Mouse (Mus musculus) MEL (cell line): Measurements from ENCODE around the gene Svs2. TPM values are rescaled to one million over a fixed set of nuclear protein-coding genes. Genes with fewer than 3 reads are reported as not detected.

ENCODE experiments used
- GATA1 ChIP-seq: IDR thresholded peaks from 2 replicates; pipeline ENCODE4 v1.6.1; 2011; ENCODE audit warnings: low read depth, low read length, improper control_type of control experiment
- JUND ChIP-seq: IDR thresholded peaks from 2 replicates; pipeline ENCODE4 v1.6.1; 2011; ENCODE audit warnings: low read depth, mild to moderate bottlenecking, improper control_type of control experiment, low read length
- KAT2A ChIP-seq: conservative IDR thresholded peaks from 2 replicates; pipeline ENCODE4 v1.6.1; 2012; ENCODE audit warnings: low read depth, low read length, improper control_type of control experiment, inconsistent platforms
- NRF1 ChIP-seq: IDR thresholded peaks from 2 replicates; pipeline ENCODE4 v1.6.1; 2014; ENCODE audit warnings: low read depth, mild to moderate bottlenecking, inconsistent platforms, low read length, improper control_type of control experiment, moderate library complexity; ENCODE audit not compliant: poor library complexity, insufficient read depth, severe bottlenecking
- TAL1 ChIP-seq: IDR thresholded peaks from 2 replicates; pipeline ENCODE4 v1.6.1; 2012; ENCODE audit warnings: mild to moderate bottlenecking, inconsistent platforms, low read length, moderate library complexity, mixed read lengths
- polyA plus RNA-seq, 2 experiments: library from polyadenylated mRNA; stranded (reverse) in 1 of 2; unstranded in 1 of 2; fragments of >175 nt in 1 of 2; fragments of >200 nt in 1 of 2; gene quantifications; 2 replicates each; pipeline versions ENCODE4 v1.2.1 to v1.2.4; 2012; ENCODE audit warnings: low replicate concordance in 2 of 2, low read depth in 1 of 2; ENCODE audit not compliant: insufficient read length in 2 of 2, insufficient read depth in 1 of 2, missing spikeins in 1 of 2
- total RNA-seq: library from RNA; depleted of rRNA; stranded (reverse); fragments of 300-350 nt; gene quantifications from 2 replicates; pipeline ENCODE4 v1.2.3, GENCODE M21; 2012; rRNA removed

The Svs2 gene
- total and polyA plus RNA-seq, 3 experiments = not detected

DNA sequence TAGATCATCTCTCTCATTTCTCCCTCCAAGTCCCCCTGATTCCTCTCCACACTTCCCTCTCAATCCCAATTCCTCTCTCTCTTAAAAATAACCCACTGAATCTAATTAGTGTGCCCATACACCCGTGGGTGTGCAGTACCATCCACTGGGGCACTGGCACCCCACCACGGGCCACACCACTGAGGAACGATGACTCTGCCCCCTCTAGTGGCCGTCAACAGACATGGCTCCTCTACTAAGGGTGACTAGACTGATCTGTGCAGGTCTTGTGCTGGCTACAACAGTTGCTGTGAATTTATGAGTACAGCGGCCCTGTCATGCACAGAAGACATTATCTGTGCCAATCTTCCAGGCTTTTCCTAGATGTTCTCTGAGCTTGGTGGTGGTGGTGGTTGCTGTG lies 49.5 kb downstream of the Svs2 start (continued):
- TF ChIP-seq KAT2A (no peak), NRF1 (no peak), GATA1 (no peak), JUND (no peak), TAL1 (no peak)

Other genes with a start within 250 kb of the Svs2 start
- gene Ywhab, start 243.5 kb downstream of the Svs2 start, total RNA-seq = 71.4 and 76.3 TPM in 2 replicates
- 100 to 1,000 TPM; 179 to 717 TPM for gene Ywhab, start 243.5 kb downstream of the Svs2 start, polyA plus RNA-seq
- gene Pabpc1l, start 213.0 kb downstream of the Svs2 start, total RNA-seq = 0.27 and 0.29 TPM in 2 replicates
- gene Pabpc1l, start 213.0 kb downstream of the Svs2 start, polyA plus RNA-seq = under 1 TPM in 1 of 2 experiments, not detected in 1; 0.40 TPM
- gene Stk4, start 168.1 kb downstream of the Svs2 start, total RNA-seq = 41.8 and 46.8 TPM in 2 replicates
- 10 to 100 TPM in 1 of 2 experiments, not detected in 1; 56.1 TPM for gene Stk4, start 168.1 kb downstream of the Svs2 start, polyA plus RNA-seq
- 31.7 and 38.9 TPM in 2 replicates for gene Tomm34, start 167.3 kb downstream of the Svs2 start, total RNA-seq
- 10 to 100 TPM in 1 of 2 experiments, not detected in 1; 48.7 TPM for gene Tomm34, start 167.3 kb downstream of the Svs2 start, polyA plus RNA-seq
- gene Kcns1, start 67.4 kb downstream of the Svs2 start, total RNA-seq = not detected in 2 replicates
- not detected for gene Kcns1, start 67.4 kb downstream of the Svs2 start, polyA plus RNA-seq
- not detected in 2 replicates for gene Wfdc5, start 55.7 kb downstream of the Svs2 start, total RNA-seq
- gene Wfdc5, start 55.7 kb downstream of the Svs2 start, polyA plus RNA-seq = not detected
- not detected in 2 replicates for gene Wfdc12, start 47.9 kb downstream of the Svs2 start, total RNA-seq
- gene Wfdc12, start 47.9 kb downstream of the Svs2 start, polyA plus RNA-seq = under 1 TPM in 1 of 2 experiments, not detected in 1; 0.10 TPM
- not detected in 2 replicates for gene Wfdc15a, start 38.3 kb downstream of the Svs2 start, total RNA-seq
- gene Wfdc15a, start 38.3 kb downstream of the Svs2 start, polyA plus RNA-seq = not detected
- gene Wfdc15b, start 16.8 kb downstream of the Svs2 start, total RNA-seq = not detected in 2 replicates
- not detected for gene Wfdc15b, start 16.8 kb downstream of the Svs2 start, polyA plus RNA-seq
- not detected in 2 replicates for gene Svs3b, start 18.2 kb upstream of the Svs2 start, total RNA-seq
- gene Svs3b, start 18.2 kb upstream of the Svs2 start, polyA plus RNA-seq = not detected
- gene Svs4, start 40.0 kb upstream of the Svs2 start, total RNA-seq = not detected in 2 replicates
- not detected for gene Svs4, start 40.0 kb upstream of the Svs2 start, polyA plus RNA-seq
- gene Svs3a, start 50.8 kb upstream of the Svs2 start, total RNA-seq = not detected in 2 replicates
- gene Svs3a, start 50.8 kb upstream of the Svs2 start, polyA plus RNA-seq = not detected
- not detected in 2 replicates for gene Svs6, start 78.3 kb upstream of the Svs2 start, total RNA-seq
- not detected for gene Svs6, start 78.3 kb upstream of the Svs2 start, polyA plus RNA-seq
- gene Svs5, start 94.3 kb upstream of the Svs2 start, total RNA-seq = not detected in 2 replicates
- gene Svs5, start 94.3 kb upstream of the Svs2 start, polyA plus RNA-seq = not detected
- not detected in 2 replicates for gene Slpi, start 150.6 kb upstream of the Svs2 start, total RNA-seq
- not detected for gene Slpi, start 150.6 kb upstream of the Svs2 start, polyA plus RNA-seq
- gene Rbpjl, start 164.7 kb upstream of the Svs2 start, total RNA-seq = not detected in 2 replicates
- under 1 TPM in 1 of 2 experiments, not detected in 1; 0.07 TPM for gene Rbpjl, start 164.7 kb upstream of the Svs2 start, polyA plus RNA-seq
- not detected in 2 replicates for gene Matn4, start 166.7 kb upstream of the Svs2 start, total RNA-seq
- not detected for gene Matn4, start 166.7 kb upstream of the Svs2 start, polyA plus RNA-seq
- gene Sdc4, start 205.4 kb upstream of the Svs2 start, total RNA-seq = not detected in 2 replicates
- not detected for gene Sdc4, start 205.4 kb upstream of the Svs2 start, polyA plus RNA-seq
- gene Sys1, start 218.5 kb upstream of the Svs2 start, total RNA-seq = 94.3 and 96.5 TPM in 2 replicates
- gene Sys1, start 218.5 kb upstream of the Svs2 start, polyA plus RNA-seq = 10 to 100 TPM in 1 of 2 experiments, not detected in 1; 85.8 TPM
- gene Gm20458, start 222.5 kb upstream of the Svs2 start, total RNA-seq = 1.0 TPM in 1 of 2 replicates, not detected in the other
- gene Gm20458, start 222.5 kb upstream of the Svs2 start, polyA plus RNA-seq = 10 to 100 TPM in 1 of 2 experiments, not detected in 1; 19.2 TPM
- not detected in 2 replicates for gene Trp53tg5, start 235.3 kb upstream of the Svs2 start, total RNA-seq
- gene Trp53tg5, start 235.3 kb upstream of the Svs2 start, polyA plus RNA-seq = under 1 TPM in 1 of 2 experiments, not detected in 1; 0.13 TPM
- 11.9 and 13.1 TPM in 2 replicates for gene Dbndd2, start 247.6 kb upstream of the Svs2 start, total RNA-seq
- 1 to 10 TPM in 1 of 2 experiments, not detected in 1; 6.9 TPM for gene Dbndd2, start 247.6 kb upstream of the Svs2 start, polyA plus RNA-seq